Mouse (Mus musculus) lung, postnatal 0 days (tissue): ENCODE results near the gene Strn3. TPM values are rescaled to one million over a fixed set of nuclear protein-coding genes. Genes with fewer than 3 reads are reported as not detected.

Experiments
- ATAC-seq: fragments of 200-750 bp; cut with Nextera tagmentation; 2 replicates; pipeline ENCODE4 v1.8.0; 2017; ENCODE audit warnings: moderate library complexity
- DNase-seq: peaks from one replicate; pipeline ENCODE4 v3.0.0-alpha.2; 2016; ENCODE audit warnings: low spot score
- H3K27ac ChIP-seq: fragments of 300-500 bp; sonication (generic); 2 replicates; pipeline ENCODE4 v1.5.1; 2014; ENCODE audit warnings: antibody characterized with exemption, mild to moderate bottlenecking, low read length, mixed read lengths
- H3K27me3 ChIP-seq: fragments of 300-500 bp; sonication (generic); replicated peaks from 2 replicates; pipeline ENCODE4 v1.6.1; 2014; ENCODE audit warnings: low read length, mixed read lengths; ENCODE audit not compliant: insufficient read depth
- H3K36me3 ChIP-seq: fragments of 300-500 bp; sonication (generic); 2 replicates; pipeline ENCODE4 v1.6.1; 2014; ENCODE audit warnings: low read length, mixed read lengths; ENCODE audit not compliant: insufficient read depth
- H3K4me1 ChIP-seq: fragments of 300-500 bp; sonication (generic); 2 replicates; pipeline ENCODE4 v1.6.1; 2014; ENCODE audit warnings: antibody characterized with exemption, low read depth, low read length, mixed read lengths; ENCODE audit not compliant: insufficient read depth
- H3K4me2 ChIP-seq: fragments of 300-500 bp; sonication (generic); replicated peaks from 2 replicates; pipeline ENCODE4 v1.6.1; 2014; ENCODE audit warnings: low read depth, mild to moderate bottlenecking, low read length, moderate library complexity, mixed read lengths
- H3K4me3 ChIP-seq: fragments of 300-500 bp; sonication (generic); 2 replicates; pipeline ENCODE4 v1.5.1; 2014; ENCODE audit warnings: low read depth, low read length
- H3K9ac ChIP-seq: fragments of 300-500 bp; sonication (generic); replicated peaks from 2 replicates; pipeline ENCODE4 v1.6.1; 2014; ENCODE audit warnings: low read depth, mild to moderate bottlenecking
- H3K9me3 ChIP-seq: fragments of 300-500 bp; sonication (generic); 2 replicates; pipeline ENCODE4 v1.6.1; 2016; ENCODE audit warnings: low read length, mixed read lengths
- CTCF ChIP-seq: IDR thresholded peaks from 2 replicates; pipeline ENCODE4 v1.5.1; 2016; ENCODE audit warnings: antibody characterized with exemption, mild to moderate bottlenecking
- EP300 ChIP-seq: IDR thresholded peaks from 2 replicates; pipeline ENCODE4 v1.6.1; 2016; ENCODE audit warnings: antibody characterized with exemption, mild to moderate bottlenecking, control low read depth
- WGBS: fragments of 180-500 bp; shearing (Covaris S2); extraction: QIAGEN DNeasy Blood & Tissue Kit; methylation state at CpG from one replicate; pipeline ENCODE4 v1.1.7; 2014; 5-methylcytosine and 5-hydroxymethylcytosine counted together
- polyA plus RNA-seq: library from polyadenylated mRNA; unstranded; fragments of >200 nt; fragmentation: Nextera tagmentation; extraction: Ambion mirVana; gene quantifications from 2 replicates; pipeline ENCODE4 v1.2.1, GENCODE M21; 2015

Strn3 gene
- polyA plus RNA-seq, 1 experiment from 2014 or later = 34.2 TPM

- peak within 1 kb of the TSS; percentile 73 for H3K4me2 ChIP-seq
- peak within 1 kb of the TSS; percentile 100 for H3K4me3 ChIP-seq
- no peaks in the 10 kb centered on the region for H3K9me3 ChIP-seq
- peak; percentile 49 for ATAC-seq
- WGBS = under 1% methylated on average over 64 of the region's 108 CpGs
- DNase-seq = peak; percentile 74
- TF ChIP-seq EP300 = no peak
- no peak for TF ChIP-seq CTCF
- no peaks in the 10 kb centered on the region for H3K27me3 ChIP-seq
- H3K4me1 ChIP-seq = peaks cover 11% of the 10 kb centered on the region; the same call in 1 of the 2 replicates
- H3K9ac ChIP-seq = peak within 1 kb of the TSS; percentile 99
- peak within 1 kb of the TSS; percentile 100 for H3K27ac ChIP-seq
- no peaks in the 10 kb centered on the region for H3K36me3 ChIP-seq
These were observed 528 bp downstream of the Strn3 start, which contains the start of gene Ap4s1 for GRCm38 (mm10) chr12:51690893-51691844. Gene Ap4s1 (plus strand): TSS chr12:51691033.

- Histone ChIP-seq H3K27me3 (no peaks in the 10 kb centered on the region), H3K36me3 (no peaks in the 10 kb centered on the region), H3K27ac (no peak overlapping the region), H3K4me2 (no peak overlapping the region), H3K4me3 (no peak overlapping the region), H3K4me1 (peaks cover 2% of the 10 kb centered on the region; the same call in 1 of the 2 replicates), H3K9ac (no peak overlapping the region), H3K9me3 (no peaks in the 10 kb centered on the region)
- TF ChIP-seq EP300 = no peak
- TF ChIP-seq CTCF = no peak
- ATAC-seq (no peak), DNase-seq (no peak)
- WGBS = 65% methylated on average over 2 of the region's 2 CpGs
These were observed 3.2 kb downstream of the Strn3 start for GRCm38 (mm10) chr12:51688546-51688945.

- WGBS = 83% methylated on average over 1 of the region's 1 CpGs
- ATAC-seq (peak; percentile 37; the same call in 1 of the 2 replicates), DNase-seq (peak; percentile 39)
- Histone ChIP-seq H3K4me3 (no peak overlapping the region), H3K4me1 (peaks cover 3% of the 10 kb centered on the region; the same call in 1 of the 2 replicates), H3K27ac (no peak overlapping the region), H3K9me3 (no peaks in the 10 kb centered on the region), H3K36me3 (no peaks in the 10 kb centered on the region), H3K27me3 (no peaks in the 10 kb centered on the region), H3K4me2 (no peak overlapping the region), H3K9ac (no peak overlapping the region)
- TF ChIP-seq EP300 = no peak
- no peak for TF ChIP-seq CTCF
These were observed 12.9 kb downstream of the Strn3 start for GRCm38 (mm10) chr12:51678844-51679243.

GRCm38 (mm10) chr12:51676442-51676841, 15.3 kb downstream of the Strn3 start:
- H3K36me3 ChIP-seq = no peaks in the 10 kb centered on the region
- WGBS = 31% methylated on average over 2 of the region's 2 CpGs
- H3K9me3 ChIP-seq = no peaks in the 10 kb centered on the region
- no peak overlapping the region for H3K27ac ChIP-seq
- TF ChIP-seq EP300 = no peak
- no peak for TF ChIP-seq CTCF
- no peak overlapping the region for H3K4me2 ChIP-seq
- no peak for DNase-seq
- H3K9ac ChIP-seq = no peak overlapping the region
- H3K4me1 ChIP-seq = peaks cover 3% of the 10 kb centered on the region; the same call in 1 of the 2 replicates
- no peaks in the 10 kb centered on the region for H3K27me3 ChIP-seq
- no peak for ATAC-seq
- no peak overlapping the region for H3K4me3 ChIP-seq

GRCm38 (mm10) chr12:51673270-51673669, 18.4 kb downstream of the Strn3 start:
- Histone ChIP-seq H3K27me3 (no peaks in the 10 kb centered on the region), H3K4me1 (no peaks in the 10 kb centered on the region), H3K4me2 (no peak overlapping the region), H3K9ac (no peak overlapping the region), H3K4me3 (no peak overlapping the region), H3K27ac (no peak overlapping the region), H3K9me3 (no peaks in the 10 kb centered on the region), H3K36me3 (no peaks in the 10 kb centered on the region)
- no peak for DNase-seq
- WGBS = 56% methylated on average over 4 of the region's 4 CpGs
- ATAC-seq = no peak
- TF ChIP-seq EP300 (no peak), CTCF (no peak)

- Histone ChIP-seq H3K4me3 (no peak overlapping the region), H3K27ac (no peak overlapping the region), H3K4me1 (peaks cover 2% of the 10 kb centered on the region), H3K36me3 (no peaks in the 10 kb centered on the region), H3K9me3 (no peaks in the 10 kb centered on the region), H3K4me2 (no peak overlapping the region), H3K9ac (no peak overlapping the region), H3K27me3 (no peaks in the 10 kb centered on the region)
- DNase-seq (no peak), ATAC-seq (no peak)
- WGBS = 54% methylated on average over 5 of the region's 5 CpGs
- TF ChIP-seq EP300 = no peak
- TF ChIP-seq CTCF = no peak
These were observed 20.3 kb downstream of the Strn3 start for GRCm38 (mm10) chr12:51671231-51671891.
